9 mouse cellular contexts compared by ENCODE assay signal in the genomic region with DNA sequence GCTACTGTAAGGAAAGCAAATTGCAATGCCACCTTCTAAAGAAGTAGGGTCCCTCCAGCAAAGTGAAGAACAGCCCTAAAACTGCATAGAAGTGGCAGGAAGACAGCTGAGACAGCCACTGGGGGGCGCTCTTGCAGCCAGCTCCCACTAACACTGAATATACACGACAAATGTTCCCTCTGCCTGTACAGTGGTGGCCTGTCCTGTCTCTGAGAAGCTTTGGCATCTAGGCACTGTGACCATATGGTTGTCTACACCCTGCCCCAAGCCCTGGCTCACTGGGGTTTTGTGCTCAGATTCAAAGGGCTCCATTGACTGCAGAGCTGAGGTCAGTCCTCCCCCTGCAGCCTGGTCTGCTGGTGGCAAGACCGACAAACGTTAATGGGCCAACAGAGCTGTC. TPM values are rescaled to one million over a fixed set of nuclear protein-coding genes. Genes with fewer than 3 reads are reported as not detected.
DNase-seq lines count a peak whose midpoint lies in the region; ATAC-seq and TF ChIP-seq lines count a peak whose summit lies in the region.
"Had no signal": no experiment of that assay in that cellular context is flagged by ENCODE, and none has a peak within 500 bp of the region (broad histone marks: within the 10 kb centered on the region; RNA-seq: fewer than 3 reads in every experiment).

No protein-coding gene starts in this region.

- no peak for TF ChIP-seq POLR2A in CH12.LX (IDR thresholded peaks at IDR 0.05; ENCODE audit: low read depth, low read length)

- no peak overlapping the region for H3K4me3 ChIP-seq in CH12.LX (replicated peaks in 1 of 3; ENCODE audit: low read depth in 2 of 3, low read length in 2 of 3, poor library complexity in 1 of 3)

- no peaks in the 10 kb centered on the region for H3K79me2 ChIP-seq in CH12.LX (replicated peaks; ENCODE audit: control insufficient read depth, extremely low read depth, insufficient read depth, poor library complexity, severe bottlenecking)

- no peak overlapping the region for H3K9ac ChIP-seq in CH12.LX (ENCODE audit: insufficient read depth, low read depth)

- dilution Hi-C loops in CH12.LX (cut with MboI; ENCODE audit: extremely low pct_ligation_motif_present, extremely low pct_unique_long_range_greater_than_20kb, low sequenced_read_pairs) = no loop called here

- no peak overlapping the region for H3K27ac ChIP-seq in CH12.LX (ENCODE audit: insufficient read depth, low read depth)

- ATAC-seq in megakaryocyte-erythroid progenitor cell, adult 5-6 weeks (replicated peaks; ENCODE audit: low FRiP score, low TSS enrichment, poor library complexity, severe bottlenecking) = peak; percentile 6; the same call in 1 of the 2 replicates

- H3K36me3 ChIP-seq in CH12.LX (replicated peaks in 1 of 2; ENCODE audit: control insufficient read depth in 1 of 2, insufficient read depth in 1 of 2, low read length in 1 of 2) = peaks cover 36 to 86% of the 10 kb centered on the region in 2 experiments

- H3K4me2 ChIP-seq in CH12.LX (ENCODE audit: insufficient read depth, low read depth, poor library complexity, severe bottlenecking) = no peak overlapping the region

- peak; percentile 38 to 63 for DNase-seq in adrenal gland, postnatal 36 days
- no peak for DNase-seq in adrenal gland, adult 8-10 months
- peak; percentile 75 for DNase-seq in CH12.LX (ENCODE audit: extremely low read depth)
- peak; percentile 83 to 87 for DNase-seq in cerebellum, postnatal 25 days
- peak; percentile 52 to 72 for DNase-seq in heart, postnatal 14 days
- DNase-seq in left cerebral cortex, adult 8-10 months (ENCODE audit: low spot score in 2 of 2) = peak; percentile 42 to 83
- peak; percentile 87 for DNase-seq in telencephalon, adult 2 months (ENCODE audit: low read depth, low spot score)

- H3K9me3 ChIP-seq in CH12.LX (replicated peaks; ENCODE audit: low read length) = no peaks in the 10 kb centered on the region

- TF ChIP-seq EP300 in CH12.LX (IDR thresholded peaks at IDR 0.05; ENCODE audit: low read length) = no peak

- intact Hi-C loops in heart, postnatal 14 days (cut with DNase I) = no loop called here

- in situ Hi-C loops in CH12.LX (cut with MboI; ENCODE audit: low pct_ligation_motif_present, low pct_unique_long_range_greater_than_20kb, low sequenced_read_pairs) = no loop called here

- peak; percentile 33 for TF ChIP-seq RAD21 in CH12.LX (IDR thresholded peaks at IDR 0.05; ENCODE audit: low read depth, low read length)

- TF ChIP-seq CTCF in CH12.LX (conservative IDR thresholded peaks at IDR 0.05 in 1 of 2, IDR thresholded peaks at IDR 0.05 in 1 of 2; ENCODE audit: low read depth in 2 of 2, low read length in 2 of 2) = peak; percentile 80 to 95

- peaks cover 14 to 65% of the 10 kb centered on the region in 2 experiments for H3K4me1 ChIP-seq in CH12.LX (ENCODE audit: control insufficient read depth in 1 of 2, insufficient read depth in 2 of 2)

- H3K27me3 ChIP-seq in CH12.LX (replicated peaks) = no peaks in the 10 kb centered on the region
- H3K27me3 ChIP-seq: Patski had no signal

TF ChIP-seq in CH12.LX, 34 proteins besides CTCF, POLR2A, EP300 and RAD21:
- no peak for TF ChIP-seq MAZ (IDR thresholded peaks at IDR 0.05; ENCODE audit: low read depth, low read length)
- TF ChIP-seq SMC3 (IDR thresholded peaks at IDR 0.05; ENCODE audit: low read depth, low read length) = peak; percentile 59
- no peak for TF ChIP-seq GABPA (IDR thresholded peaks at IDR 0.05; ENCODE audit: insufficient replicate concordance, low read depth, low read length)
- TF ChIP-seq ZKSCAN1 (IDR thresholded peaks at IDR 0.05; ENCODE audit: borderline replicate concordance, low read depth, low read length) = no peak
- peak; percentile 48; the same call in 1 of the 2 replicates for TF ChIP-seq NELFE (IDR thresholded peaks at IDR 0.05; ENCODE audit: low read depth, low read length)
- TF ChIP-seq PAX5 (IDR thresholded peaks at IDR 0.05; ENCODE audit: low read length) = no peak
- no peak for TF ChIP-seq TBP (conservative IDR thresholded peaks at IDR 0.05; ENCODE audit: low read depth, low read length)
- TF ChIP-seq E2F4 (IDR thresholded peaks at IDR 0.05; ENCODE audit: insufficient replicate concordance, low read depth, low read length) = no peak
- 0 out of 2 replicates have a peak, but pooled peaks have one; percentile 8 for TF ChIP-seq IRF4 (IDR thresholded peaks at IDR 0.05; ENCODE audit: low read depth, low read length)
- TF ChIP-seq MAX (IDR thresholded peaks at IDR 0.05; ENCODE audit: low read length) = peak; percentile 14; the same call in 1 of the 2 replicates
- no peak for TF ChIP-seq NRF1 (IDR thresholded peaks at IDR 0.05; ENCODE audit: low read depth, low read length)
- no peak for TF ChIP-seq HCFC1 (IDR thresholded peaks at IDR 0.05; ENCODE audit: low read depth, low read length)

RNA-seq across cellular contexts. Expression of gene Smim5, which starts 0.9 kb away (rescaled TPM):
- total RNA-seq in adrenal gland, postnatal 36 days (2021) = under 1 TPM in 1 of 2 experiments, not detected in 1; 0.26 TPM
- under 1 TPM; 0.29 to 0.65 (median 0.42) TPM for total RNA-seq in adrenal gland, adult 8-10 months (2022)
- 0.42 and 0.46 TPM in 2 replicates for total RNA-seq in CH12.LX (2012; rRNA removed)
- 0.98 and 1.6 TPM in 2 replicates for total RNA-seq in CH12.LX (2014; rRNA removed)
- polyA plus RNA-seq in CH12.LX (2012; ENCODE audit: insufficient read length, low read depth) = 1.4 and 2.3 TPM in 2 replicates
- 10 to 100 TPM; 19.6 to 20.4 TPM for total RNA-seq in heart, postnatal 14 days (2021)
- 1 to 10 TPM in 1 of 4 experiments, under 1 TPM in 2, not detected in 1; 0.78 to 1.6 (median 0.95) TPM for total RNA-seq in left cerebral cortex, adult 8-10 months (2022)
- total RNA-seq in megakaryocyte-erythroid progenitor cell, adult 5-6 weeks (2014; fragmentation: Nextera tagmentation) = 40.3 and 83.8 TPM in 2 replicates
- total RNA-seq in megakaryocyte-erythroid progenitor cell, adult 5-6 weeks (2017) = 24.6 and 29.4 TPM in 2 replicates

RNA-seq across cellular contexts. Expression of gene Smim6, which starts 12.9 kb away (rescaled TPM):
- not detected for total RNA-seq in adrenal gland, postnatal 36 days (2021)
- not detected for total RNA-seq in adrenal gland, adult 8-10 months (2022)
- total RNA-seq in CH12.LX (2012; rRNA removed) = 0.21 and 0.29 TPM in 2 replicates
- total RNA-seq in CH12.LX (2014; rRNA removed) = not detected in 2 replicates
- 0.56 and 0.59 TPM in 2 replicates for polyA plus RNA-seq in CH12.LX (2012; ENCODE audit: insufficient read length, low read depth)
- total RNA-seq in heart, postnatal 14 days (2021) = under 1 TPM; 0.22 to 0.48 TPM
- total RNA-seq in left cerebral cortex, adult 8-10 months (2022) = not detected
- total RNA-seq in megakaryocyte-erythroid progenitor cell, adult 5-6 weeks (2014; fragmentation: Nextera tagmentation) = 2.0 and 5.2 TPM in 2 replicates
- total RNA-seq in megakaryocyte-erythroid progenitor cell, adult 5-6 weeks (2017) = not detected in 2 replicates

RNA-seq across cellular contexts. Expression of gene Sap30bp, which starts 34.2 kb away (rescaled TPM):
- 10 to 100 TPM; 40.8 to 42.5 TPM for total RNA-seq in adrenal gland, postnatal 36 days (2021)
- 10 to 100 TPM; 46.2 to 53.7 (median 48.3) TPM for total RNA-seq in adrenal gland, adult 8-10 months (2022)
- total RNA-seq in CH12.LX (2012; rRNA removed) (72.2 and 83.6 TPM in 2 replicates), CH12.LX (2014; rRNA removed) (256 and 275 TPM in 2 replicates)
- 167 and 219 TPM in 2 replicates for polyA plus RNA-seq in CH12.LX (2012; ENCODE audit: insufficient read length, low read depth)
- 10 to 100 TPM; 20.6 to 23.8 TPM for total RNA-seq in heart, postnatal 14 days (2021)
- total RNA-seq in left cerebral cortex, adult 8-10 months (2022) = 10 to 100 TPM; 42.0 to 61.0 (median 55.7) TPM
- total RNA-seq in megakaryocyte-erythroid progenitor cell, adult 5-6 weeks (2014; fragmentation: Nextera tagmentation) = 20.8 and 33.2 TPM in 2 replicates
- total RNA-seq in megakaryocyte-erythroid progenitor cell, adult 5-6 weeks (2017) = 251 and 314 TPM in 2 replicates

RNA-seq across cellular contexts. Expression of gene Recql5, which starts 34.4 kb away (rescaled TPM):
- total RNA-seq in adrenal gland, postnatal 36 days (2021) = 10 to 100 TPM; 20.5 to 24.8 TPM
- 10 to 100 TPM; 24.7 to 40.4 (median 36.6) TPM for total RNA-seq in adrenal gland, adult 8-10 months (2022)
- 30.9 and 31.0 TPM in 2 replicates for total RNA-seq in CH12.LX (2012; rRNA removed)
- 21.8 and 22.8 TPM in 2 replicates for total RNA-seq in CH12.LX (2014; rRNA removed)
- polyA plus RNA-seq in CH12.LX (2012; ENCODE audit: insufficient read length, low read depth) = 38.9 and 43.3 TPM in 2 replicates
- 1 to 10 TPM; 7.1 to 8.9 TPM for total RNA-seq in heart, postnatal 14 days (2021)
- total RNA-seq in left cerebral cortex, adult 8-10 months (2022) = 10 to 100 TPM; 23.5 to 33.0 (median 25.2) TPM
- 19.7 and 22.7 TPM in 2 replicates for total RNA-seq in megakaryocyte-erythroid progenitor cell, adult 5-6 weeks (2014; fragmentation: Nextera tagmentation)
- 17.0 and 21.0 TPM in 2 replicates for total RNA-seq in megakaryocyte-erythroid progenitor cell, adult 5-6 weeks (2017)

RNA-seq across cellular contexts. Expression of gene Myo15b, which starts 40.7 kb away (rescaled TPM):
- total RNA-seq in adrenal gland, postnatal 36 days (2021) = under 1 TPM; 0.20 TPM
- total RNA-seq in adrenal gland, adult 8-10 months (2022) = 1 to 10 TPM in 1 of 4 experiments, under 1 TPM in 2, not detected in 1; 0.09 to 1.1 (median 0.32) TPM
- 0.17 and 0.21 TPM in 2 replicates for total RNA-seq in CH12.LX (2012; rRNA removed)
- total RNA-seq in CH12.LX (2014; rRNA removed) = not detected in 2 replicates
- polyA plus RNA-seq in CH12.LX (2012; ENCODE audit: insufficient read length, low read depth) = 0.43 and 0.72 TPM in 2 replicates
- total RNA-seq in heart, postnatal 14 days (2021) = under 1 TPM; 0.07 to 0.14 TPM
- under 1 TPM; 0.07 to 0.89 (median 0.57) TPM for total RNA-seq in left cerebral cortex, adult 8-10 months (2022)
- 0.11 TPM in 1 of 2 replicates, not detected in the other for total RNA-seq in megakaryocyte-erythroid progenitor cell, adult 5-6 weeks (2014; fragmentation: Nextera tagmentation)
- total RNA-seq in megakaryocyte-erythroid progenitor cell, adult 5-6 weeks (2017) = 0.69 TPM in 1 of 2 replicates, not detected in the other

Comparison
In these comparisons a context has a peak if more than half of its experiments do, and no peak if none do; other contexts are left out.
1. RNA of gene Smim5, which starts 0.9 kb away (total RNA-seq): 24.6 to 83.8 TPM in megakaryocyte-erythroid progenitor cell, adult 5-6 weeks and 19.6 to 20.4 TPM in heart, postnatal 14 days; 0.42 to 1.6 TPM in CH12.LX, 0.78 to 1.6 TPM in left cerebral cortex, adult 8-10 months, 0.29 to 0.65 TPM in adrenal gland, adult 8-10 months and 0.26 TPM in adrenal gland, postnatal 36 days; every median in the first group is over 4 times any median in the second.